Mouse (Mus musculus): ENCODE data around the gene Hspa12b.

- TF ChIP-seq CTCF (IDR thresholded peaks at IDR 0.05; ENCODE audit: extremely low read depth, insufficient read depth, insufficient read length, insufficient replicate concordance) (no peak), POLR2A (IDR thresholded peaks at IDR 0.05; ENCODE audit: low read depth, low read length) (no peak)
Measured at GRCm38 (mm10) chr2:131168914-131169313, 41.8 kb downstream of the Hspa12b start.
